Mouse (Mus musculus): Measurements from ENCODE around the gene Lrrc2.

Gene Lrrc2

DNA sequence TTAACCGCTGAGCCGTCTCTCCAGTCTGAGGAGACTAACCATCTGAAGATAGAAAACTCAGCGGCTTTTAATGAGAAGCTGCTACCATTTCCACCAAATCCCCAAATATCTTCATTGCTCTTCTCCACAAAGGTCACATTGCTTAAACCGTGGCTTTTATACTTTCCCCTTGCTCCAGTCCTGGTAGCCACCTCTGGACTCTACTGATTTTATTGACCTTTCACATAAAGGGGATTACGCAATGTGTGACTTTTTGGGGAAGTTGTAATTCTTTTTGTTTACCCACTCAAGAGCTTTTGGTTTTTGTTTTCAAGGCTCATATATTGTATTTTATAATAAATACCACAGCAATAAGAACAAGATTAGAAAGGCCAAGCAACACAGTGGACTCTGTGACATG, 34.2 kb downstream of the Lrrc2 start:
- no peak for DNase-seq (ENCODE audit: extremely low spot score, low read depth, low spot score)

DNA sequence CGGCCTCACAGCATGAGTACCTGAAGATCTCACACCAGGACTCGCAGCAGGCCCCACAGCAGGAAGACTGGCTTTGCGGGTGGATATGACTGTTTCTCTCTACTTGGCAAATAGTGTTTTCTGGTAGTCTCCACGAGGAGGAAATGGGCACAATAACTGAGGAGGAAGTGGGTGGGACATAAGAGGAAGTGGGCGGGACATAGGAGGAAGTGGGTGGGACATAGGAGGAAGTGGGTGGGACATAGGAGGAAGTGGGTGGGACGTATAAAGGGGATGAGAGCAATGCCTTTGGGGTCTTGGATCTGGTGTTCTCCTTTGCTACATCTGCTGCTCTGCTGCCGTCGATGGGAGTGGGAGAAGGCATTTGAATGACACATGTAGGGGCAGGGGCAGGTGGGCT, 34.6 kb downstream of the Lrrc2 start:
- no peak for DNase-seq (ENCODE audit: extremely low spot score, low read depth, low spot score)

- no peak for DNase-seq (ENCODE audit: extremely low spot score, low read depth, low spot score)
Observed at GRCm38 (mm10) chr9:110987331-110987730, 36.0 kb downstream of the Lrrc2 start.

DNA sequence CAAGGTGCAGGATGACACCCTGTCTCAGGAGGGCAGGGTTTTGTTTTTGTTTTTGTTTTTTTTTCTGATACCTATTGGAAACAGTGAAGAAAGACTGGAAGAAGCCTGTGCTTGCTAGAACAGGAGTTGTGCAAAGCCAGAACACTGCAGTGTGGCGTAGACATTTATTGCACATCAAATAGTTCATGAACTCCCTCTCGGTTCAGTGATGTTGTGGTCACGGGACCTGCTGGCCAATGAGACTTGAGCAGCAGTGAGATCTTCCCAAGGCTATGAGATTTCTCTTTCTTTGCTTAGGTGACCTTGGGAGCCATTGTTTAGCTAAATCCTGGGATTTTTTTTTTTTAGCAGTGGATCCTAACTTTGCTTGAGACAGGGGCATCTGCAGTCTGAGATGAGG, 36.7 kb downstream of the Lrrc2 start:
- DNase-seq (ENCODE audit: extremely low spot score, low read depth, low spot score) = no peak

- DNase-seq (ENCODE audit: extremely low spot score, low read depth, low spot score) = no peak
Observed at GRCm38 (mm10) chr9:110989141-110989540, 37.8 kb downstream of the Lrrc2 start.

- DNase-seq (ENCODE audit: extremely low spot score, low read depth, low spot score) = no peak
Observed at GRCm38 (mm10) chr9:110989543-110989942, 38.2 kb downstream of the Lrrc2 start.

GRCm38 (mm10) chr9:110990204-110990603, 38.9 kb downstream of the Lrrc2 start, which contains the start of gene Rtp3:
Gene Rtp3 (minus strand): TSS chr9:110990583.
- DNase-seq (ENCODE audit: extremely low spot score, low read depth, low spot score) = no peak

GRCm38 (mm10) chr9:110993281-110993709, 42.0 kb downstream of the Lrrc2 start:
- no peak for DNase-seq (ENCODE audit: extremely low spot score, low read depth, low spot score)

DNA sequence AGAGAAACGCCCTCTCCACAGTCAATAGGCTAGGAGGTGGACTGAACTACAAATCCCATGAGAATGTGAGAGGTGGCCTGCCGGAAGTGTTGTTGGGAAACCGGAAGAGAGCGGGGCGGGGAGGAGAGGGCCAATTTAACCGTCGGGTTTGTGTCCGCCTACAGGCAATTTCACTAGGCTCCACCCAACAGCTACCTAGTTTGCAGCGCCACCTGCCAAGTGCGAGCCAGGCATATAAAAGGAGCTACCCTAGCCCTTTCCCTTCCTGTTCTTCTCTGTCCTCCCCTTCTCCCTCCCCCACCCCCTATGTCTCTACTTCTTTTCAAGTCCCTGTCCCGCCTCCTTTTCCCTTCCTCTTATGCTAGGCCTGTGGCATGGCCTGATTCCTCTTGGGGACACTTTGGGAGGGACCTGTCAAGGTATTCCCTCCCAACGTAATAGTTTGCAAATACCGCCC, 43.4 kb downstream of the Lrrc2 start:
- no peak for DNase-seq (ENCODE audit: extremely low spot score, low read depth, low spot score)

GRCm38 (mm10) chr9:110997245-110997644, 45.9 kb downstream of the Lrrc2 start:
- DNase-seq (ENCODE audit: extremely low spot score, low read depth, low spot score) = peak; percentile 73

DNA sequence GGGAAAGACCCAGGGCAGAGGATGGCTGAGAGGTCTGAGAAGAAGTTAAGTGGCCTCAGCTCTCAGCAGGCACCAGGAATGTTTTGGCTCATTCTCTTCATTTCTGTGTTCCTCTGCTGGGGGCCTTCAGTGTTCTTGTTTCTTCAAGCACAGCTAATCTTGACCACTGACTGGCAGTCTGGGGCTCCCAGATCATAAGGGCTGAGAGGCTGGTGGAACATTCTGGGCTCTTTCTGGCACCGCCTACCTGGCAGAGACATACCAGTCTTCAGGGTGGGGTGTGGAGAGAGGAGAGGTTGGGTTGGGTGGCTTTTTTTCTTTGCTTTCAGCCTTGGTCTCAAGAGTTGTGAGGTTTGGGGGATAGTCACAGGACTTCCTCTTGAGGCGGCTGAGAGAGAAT, 47.7 kb downstream of the Lrrc2 start:
- no peak for DNase-seq (ENCODE audit: extremely low spot score, low read depth, low spot score)

GRCm38 (mm10) chr9:110999856-111000255, 48.5 kb downstream of the Lrrc2 start:
- no peak for DNase-seq (ENCODE audit: extremely low spot score, low read depth, low spot score)

GRCm38 (mm10) chr9:111001621-111002020, 50.3 kb downstream of the Lrrc2 start:
- no peak for DNase-seq (ENCODE audit: extremely low spot score, low read depth, low spot score)

- DNase-seq (ENCODE audit: extremely low spot score, low read depth, low spot score) = no peak
Observed at GRCm38 (mm10) chr9:111003279-111003678, 51.9 kb downstream of the Lrrc2 start.

GRCm38 (mm10) chr9:111006544-111006943, 55.2 kb downstream of the Lrrc2 start:
- no peak for DNase-seq (ENCODE audit: extremely low spot score, low read depth, low spot score)

DNA sequence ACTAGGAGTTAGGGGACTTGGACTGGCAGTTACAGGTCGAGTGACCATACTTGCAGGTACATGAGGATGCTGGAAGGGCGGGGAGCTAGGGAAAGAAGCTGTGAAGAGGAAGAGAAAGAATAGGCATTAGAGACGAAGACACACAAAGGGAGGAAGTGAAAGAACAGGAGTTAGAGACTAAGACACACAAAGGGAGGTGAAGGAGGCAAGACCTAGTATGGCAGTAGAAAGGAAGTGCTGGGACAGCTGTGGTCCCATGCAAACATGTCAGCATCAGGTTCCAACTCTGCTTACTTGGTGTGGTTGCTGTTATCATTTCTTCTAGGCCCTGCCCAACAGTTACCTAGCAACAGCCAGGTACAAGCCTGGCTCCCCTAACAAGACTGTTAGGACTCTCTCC, 58.4 kb downstream of the Lrrc2 start:
- no peak for DNase-seq (ENCODE audit: extremely low spot score, low read depth, low spot score)

DNA sequence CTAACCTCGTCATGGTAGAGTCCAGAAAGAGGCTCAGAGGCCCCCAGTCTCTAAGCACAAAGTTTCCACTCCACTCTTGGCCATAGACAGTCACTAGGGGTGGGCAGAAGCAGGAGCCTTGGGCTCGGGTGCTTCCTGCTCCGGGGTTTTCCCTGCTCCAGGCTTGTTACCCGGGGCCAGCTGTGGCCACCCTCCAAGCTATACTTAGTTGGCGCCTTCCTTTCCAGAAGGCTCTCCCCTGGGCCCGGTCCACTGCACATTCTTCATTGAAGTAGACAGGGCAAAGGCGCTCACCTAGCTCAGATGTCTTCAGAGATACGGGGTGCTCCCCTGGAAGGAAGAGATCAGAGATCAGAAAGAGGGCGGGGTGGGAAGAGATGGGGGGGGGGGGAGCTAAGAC, 60.2 kb downstream of the Lrrc2 start:
- no peak for DNase-seq (ENCODE audit: extremely low spot score, low read depth, low spot score)

GRCm38 (mm10) chr9:111012041-111012440, 60.7 kb downstream of the Lrrc2 start:
- no peak for DNase-seq (ENCODE audit: extremely low spot score, low read depth, low spot score)

DNA sequence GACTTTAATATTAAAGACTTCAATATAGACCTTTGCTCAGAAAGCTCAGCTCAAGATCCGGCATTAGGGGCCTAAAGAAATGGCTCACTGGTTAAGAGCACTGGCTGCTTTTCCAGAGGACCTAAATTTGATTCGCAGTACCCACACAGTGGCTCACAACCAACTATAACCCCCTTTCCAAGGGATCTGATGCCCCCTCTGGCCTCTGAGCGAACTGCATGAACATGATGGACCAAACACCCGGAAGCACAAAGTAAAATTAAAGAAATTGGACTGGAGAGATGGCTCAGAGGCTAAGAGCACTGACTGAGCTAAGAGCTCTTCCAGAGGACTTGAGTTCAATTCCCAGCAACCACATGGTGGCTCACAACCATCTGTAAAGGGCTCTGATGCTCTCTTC, 64.3 kb downstream of the Lrrc2 start:
- no peak for DNase-seq (ENCODE audit: extremely low spot score, low read depth, low spot score)

- DNase-seq (ENCODE audit: extremely low spot score, low read depth, low spot score) = no peak
Observed at GRCm38 (mm10) chr9:111019022-111019421, 67.7 kb downstream of the Lrrc2 start, which contains the start of gene Ltf. Gene Ltf (plus strand): TSS chr9:111019271.

- no peak for DNase-seq (ENCODE audit: extremely low spot score, low read depth, low spot score)
Observed at GRCm38 (mm10) chr9:111026791-111027190, 75.4 kb downstream of the Lrrc2 start.
